9 mouse cellular contexts compared by ENCODE assay signal in genomic region chr13:11268673-11269340, GRCm38 (mm10).
DNase-seq lines count a peak whose midpoint lies in the region; ATAC-seq and TF ChIP-seq lines count a peak whose summit lies in the region.
"Had no signal": no experiment of that assay in that cellular context is flagged by ENCODE, and none has a peak within 500 bp of the region (broad histone marks: within the 10 kb centered on the region; RNA-seq: fewer than 3 reads in every experiment).

No protein-coding gene starts in this region.

- intact Hi-C loops in left cerebral cortex, postnatal 36 days (cut with DNase I): no loop called here

- no peaks in the 10 kb centered on the region for H3K27me3 ChIP-seq in limb, embryonic 14.5 days (ENCODE audit: control insufficient read depth, insufficient read depth, low read length)
- no peaks in the 10 kb centered on the region for H3K27me3 ChIP-seq in limb, embryonic 10.5 days (ENCODE audit: low read depth, poor library complexity, severe bottlenecking)
- H3K27me3 ChIP-seq in liver, embryonic 11.5 days (replicated peaks; ENCODE audit: control insufficient read depth, insufficient read depth, low read length): no peaks in the 10 kb centered on the region
- H3K27me3 ChIP-seq: midbrain, embryonic 13.5 days had no signal

- no peak overlapping the region for H3K4me3 ChIP-seq in limb, embryonic 14.5 days (replicated peaks; ENCODE audit: low read length)
- no peak overlapping the region for H3K4me3 ChIP-seq in limb, embryonic 10.5 days
- H3K4me3 ChIP-seq in liver, embryonic 11.5 days (ENCODE audit: low read depth, low read length): no peak overlapping the region
- H3K4me3 ChIP-seq: midbrain, embryonic 13.5 days had no signal

- peak; percentile 15; the same call in 1 of the 2 replicates for ATAC-seq in limb, embryonic 14.5 days (ENCODE audit: low FRiP score, low read depth)
- no peak for ATAC-seq in liver, embryonic 11.5 days (replicated peaks; ENCODE audit: low FRiP score)
- ATAC-seq: midbrain, embryonic 13.5 days had no signal

- DNase-seq in limb, embryonic 14.5 days (ENCODE audit: low spot score): peak; percentile 52
- DNase-seq in limb, embryonic 10.5 days (ENCODE audit: low spot score): no peak
- DNase-seq in cerebellum, adult 8-10 months: peak; percentile 11
- peak; percentile 6 for DNase-seq in gastrocnemius, postnatal 25 days
- peak; percentile 6 to 17 for DNase-seq in left cerebral cortex, postnatal 36 days (ENCODE audit: low spot score in 2 of 2)
- no peak for DNase-seq in liver, embryonic 11.5 days (ENCODE audit: low spot score)
- no peak for DNase-seq in kidney, postnatal 25 days
- DNase-seq in spleen, postnatal 10 days (ENCODE audit: low spot score in 2 of 2): no peak

- H3K4me2 ChIP-seq in limb, embryonic 14.5 days (replicated peaks; ENCODE audit: low read depth, low read length, severe bottlenecking): no peak overlapping the region
- H3K4me2 ChIP-seq in liver, embryonic 11.5 days: no peak overlapping the region
- H3K4me2 ChIP-seq: midbrain, embryonic 13.5 days had no signal

- WGBS in limb, embryonic 14.5 days: 72% methylated on average over 5 of the region's 5 CpGs
- WGBS in limb, embryonic 10.5 days: 74% methylated on average over 5 of the region's 5 CpGs
- WGBS in liver, embryonic 11.5 days: 65% methylated on average over 5 of the region's 5 CpGs

- H3K9ac ChIP-seq in limb, embryonic 14.5 days (ENCODE audit: low read depth, low read length, severe bottlenecking): no peak overlapping the region
- H3K9ac ChIP-seq in liver, embryonic 11.5 days (ENCODE audit: low read depth, low read length): no peak overlapping the region
- H3K9ac ChIP-seq: midbrain, embryonic 13.5 days had no signal

- H3K36me3 ChIP-seq in limb, embryonic 14.5 days (ENCODE audit: control insufficient read depth, insufficient read depth, low read length): no peaks in the 10 kb centered on the region
- H3K36me3 ChIP-seq in limb, embryonic 10.5 days: no peaks in the 10 kb centered on the region
- no peaks in the 10 kb centered on the region for H3K36me3 ChIP-seq in liver, embryonic 11.5 days (ENCODE audit: control insufficient read depth, insufficient read depth, low read length)
- H3K36me3 ChIP-seq: midbrain, embryonic 13.5 days had no signal

- H3K27ac ChIP-seq in limb, embryonic 14.5 days (replicated peaks; ENCODE audit: low read depth, low read length): no peak overlapping the region
- no peak overlapping the region for H3K27ac ChIP-seq in limb, embryonic 10.5 days
- H3K27ac ChIP-seq in liver, embryonic 11.5 days (ENCODE audit: low read depth, low read length): no peak overlapping the region
- H3K27ac ChIP-seq: midbrain, embryonic 13.5 days had no signal

- no peak for TF ChIP-seq POLR2A in limb, embryonic 14.5 days (IDR thresholded peaks at IDR 0.05; ENCODE audit: borderline replicate concordance, extremely low read depth, insufficient read depth, insufficient read length)

- H3K9me3 ChIP-seq in limb, embryonic 14.5 days (ENCODE audit: control insufficient read depth, low read length): no peaks in the 10 kb centered on the region
- H3K9me3 ChIP-seq in limb, embryonic 10.5 days (replicated peaks): no peaks in the 10 kb centered on the region
- no peaks in the 10 kb centered on the region for H3K9me3 ChIP-seq in liver, embryonic 11.5 days (ENCODE audit: control insufficient read depth, low read length)
- H3K9me3 ChIP-seq: midbrain, embryonic 13.5 days had no signal

- no peaks in the 10 kb centered on the region for H3K4me1 ChIP-seq in limb, embryonic 14.5 days (ENCODE audit: control insufficient read depth, insufficient read depth, low read length)
- no peaks in the 10 kb centered on the region for H3K4me1 ChIP-seq in limb, embryonic 10.5 days
- no peaks in the 10 kb centered on the region for H3K4me1 ChIP-seq in liver, embryonic 11.5 days (replicated peaks; ENCODE audit: control insufficient read depth, insufficient read depth, low read length)
- H3K4me1 ChIP-seq: midbrain, embryonic 13.5 days had no signal

Comparison
In these comparisons a context has a peak if more than half of its experiments do, and no peak if none do; other contexts are left out.
1. DNase-seq: peak in limb, embryonic 14.5 days (single experiment), cerebellum, adult 8-10 months (single experiment), gastrocnemius, postnatal 25 days (single experiment) and left cerebral cortex, postnatal 36 days (2 of 2); none in limb, embryonic 10.5 days (single experiment), liver, embryonic 11.5 days (single experiment), kidney, postnatal 25 days (0 of 2) and spleen, postnatal 10 days (0 of 2).